Mouse (Mus musculus) embryonic facial prominence, embryonic 10.5 days (tissue): ENCODE data around the gene Fpr1. TPM values are rescaled to one million over a fixed set of nuclear protein-coding genes. Genes with fewer than 3 reads are reported as not detected.

Experiments
- DNase-seq: peaks from one replicate; pipeline ENCODE4 v3.0.0-alpha.2; 2017; ENCODE audit warnings: low spot score
- H3K27ac ChIP-seq: fragments of 300-500 bp; sonication (generic); replicated peaks from 2 replicates; pipeline ENCODE4 v1.5.1; 2016; ENCODE audit warnings: mild to moderate bottlenecking
- H3K27me3 ChIP-seq: fragments of 300-500 bp; sonication (generic); replicated peaks from 2 replicates; pipeline ENCODE4 v1.6.1; 2016; ENCODE audit warnings: low read depth, mild to moderate bottlenecking; ENCODE audit not compliant: poor library complexity, severe bottlenecking
- H3K36me3 ChIP-seq: fragments of 300-500 bp; sonication (generic); replicated peaks from 2 replicates; pipeline ENCODE4 v1.6.1; 2016; ENCODE audit warnings: mild to moderate bottlenecking, moderate library complexity
- H3K4me1 ChIP-seq: fragments of 300-500 bp; sonication (generic); 2 replicates; pipeline ENCODE4 v1.6.1; 2016
- H3K4me3 ChIP-seq: fragments of 300-500 bp; sonication (generic); 2 replicates; pipeline ENCODE4 v1.5.1; 2016; ENCODE audit warnings: mild to moderate bottlenecking, moderate library complexity
- H3K9me3 ChIP-seq: fragments of 300-500 bp; sonication (generic); 2 replicates; pipeline ENCODE4 v1.6.1; 2016; ENCODE audit warnings: mild to moderate bottlenecking
- WGBS: fragments of 180-500 bp; shearing (Covaris S2); methylation state at CpG from one replicate; pipeline ENCODE4 v1.1.7; 2016; 5-methylcytosine and 5-hydroxymethylcytosine counted together
- microRNA counts: library from miRNA; unstranded; fragments of <30 nt; microRNA quantifications from one replicate; lab custom pipeline; 2017
- microRNA-seq: library from miRNA; unstranded; fragments of <30 nt; microRNA quantifications from one replicate; pipeline ENCODE4, GENCODE M21; 2017
- polyA plus RNA-seq: library from polyadenylated mRNA; unstranded; fragments of >200 nt; fragmentation: Nextera tagmentation; extraction: Ambion mirVana; gene quantifications from 2 replicates; pipeline ENCODE4 v1.2.1, GENCODE M21; 2016

Gene Fpr1
- polyA plus RNA-seq, 1 experiment from 2014 or later = not detected

DNA sequence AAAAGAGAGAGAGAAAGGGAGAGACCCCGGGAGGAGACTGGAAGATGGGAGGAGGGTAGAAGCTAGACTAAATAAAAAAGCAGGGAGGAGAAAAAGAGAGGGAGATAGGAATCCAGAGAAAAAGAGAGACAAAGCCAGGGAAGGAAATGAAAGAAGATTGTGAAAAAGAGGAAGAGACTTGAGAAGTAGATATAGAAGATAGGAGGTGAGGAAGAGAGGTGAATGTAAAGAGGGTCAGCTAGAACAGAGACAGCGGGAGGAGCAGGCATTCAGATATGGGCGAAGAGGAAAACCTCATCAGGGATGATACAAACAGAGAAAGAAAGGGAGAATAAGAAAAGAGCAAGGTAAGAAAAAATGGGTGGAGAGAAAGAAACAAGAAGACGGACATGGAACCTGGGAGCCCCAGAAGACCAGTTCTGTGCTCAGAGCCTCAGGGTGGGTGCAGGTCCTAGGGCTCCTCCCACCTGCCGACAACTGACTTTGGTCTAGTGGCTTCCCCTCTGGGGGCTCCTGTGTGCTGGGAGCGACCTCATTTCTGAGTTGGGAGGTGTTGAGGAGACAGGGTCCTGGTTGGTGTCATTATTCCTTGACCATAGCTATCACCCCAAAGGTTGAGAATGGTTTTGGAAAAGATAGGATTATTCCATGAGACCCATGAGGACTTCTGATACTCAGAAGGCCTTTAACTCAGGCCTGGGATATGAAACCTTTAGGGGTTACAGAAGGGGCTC is 54.5 kb downstream of the Fpr1 start:
- Histone ChIP-seq H3K27me3 (no peaks in the 10 kb centered on the region), H3K27ac (peak overlapping the region; percentile 99), H3K36me3 (peaks cover 46% of the 10 kb centered on the region), H3K9me3 (no peaks in the 10 kb centered on the region), H3K4me1 (peaks cover 49% of the 10 kb centered on the region), H3K4me3 (peak overlapping the region; percentile 92)
- 5% methylated on average over 6 of the region's 6 CpGs for WGBS
- DNase-seq = peak; percentile 40

DNA sequence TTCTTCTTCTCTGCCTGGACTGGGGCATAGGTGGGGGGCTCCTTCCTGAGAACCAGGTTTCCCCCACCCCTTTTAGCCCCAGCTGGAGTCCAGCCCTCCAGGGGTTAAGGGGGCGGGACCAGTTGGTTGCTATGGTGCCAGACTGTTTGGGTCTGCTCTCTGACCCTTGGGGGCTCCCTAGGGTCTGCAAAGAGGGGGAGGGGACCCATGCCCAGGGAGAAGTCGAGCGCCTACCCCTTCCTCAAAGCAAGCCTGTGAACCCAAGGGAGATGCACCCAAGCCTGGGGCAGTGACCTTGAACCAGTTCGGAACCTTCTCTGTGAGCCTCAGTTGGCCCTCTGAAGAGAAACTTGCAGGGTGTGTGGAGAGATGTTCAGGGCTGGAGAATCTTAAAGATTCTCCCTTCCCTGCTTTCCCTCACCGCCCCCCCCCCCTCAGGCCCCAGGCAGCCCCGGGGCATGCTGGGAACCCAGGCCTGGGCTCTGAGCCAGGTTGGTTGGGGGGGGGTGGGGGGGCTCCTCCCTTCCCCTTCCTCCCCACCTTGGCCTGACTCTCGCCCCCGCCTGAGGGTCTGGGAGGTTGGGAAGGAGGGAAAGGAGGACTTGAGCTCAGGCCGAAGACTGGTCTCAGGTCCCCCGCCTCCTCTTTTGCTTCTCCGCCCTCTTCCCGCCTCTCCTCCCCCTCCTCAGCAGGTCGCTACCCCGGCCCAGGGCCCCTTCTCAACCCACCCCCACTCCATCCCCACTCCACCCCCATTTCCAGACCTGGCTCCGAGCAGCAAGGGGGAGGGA is 55.4 kb downstream of the Fpr1 start:
- H3K36me3 ChIP-seq = peaks cover 37% of the 10 kb centered on the region
- peak overlapping the region; percentile 92 for H3K4me3 ChIP-seq
- no peaks in the 10 kb centered on the region for H3K9me3 ChIP-seq
- peak overlapping the region; percentile 99 for H3K27ac ChIP-seq
- WGBS = under 1% methylated on average over 14 of the region's 15 CpGs
- peak; percentile 94 for DNase-seq
- H3K4me1 ChIP-seq = peaks cover 41% of the 10 kb centered on the region
- H3K27me3 ChIP-seq = no peaks in the 10 kb centered on the region

DNA sequence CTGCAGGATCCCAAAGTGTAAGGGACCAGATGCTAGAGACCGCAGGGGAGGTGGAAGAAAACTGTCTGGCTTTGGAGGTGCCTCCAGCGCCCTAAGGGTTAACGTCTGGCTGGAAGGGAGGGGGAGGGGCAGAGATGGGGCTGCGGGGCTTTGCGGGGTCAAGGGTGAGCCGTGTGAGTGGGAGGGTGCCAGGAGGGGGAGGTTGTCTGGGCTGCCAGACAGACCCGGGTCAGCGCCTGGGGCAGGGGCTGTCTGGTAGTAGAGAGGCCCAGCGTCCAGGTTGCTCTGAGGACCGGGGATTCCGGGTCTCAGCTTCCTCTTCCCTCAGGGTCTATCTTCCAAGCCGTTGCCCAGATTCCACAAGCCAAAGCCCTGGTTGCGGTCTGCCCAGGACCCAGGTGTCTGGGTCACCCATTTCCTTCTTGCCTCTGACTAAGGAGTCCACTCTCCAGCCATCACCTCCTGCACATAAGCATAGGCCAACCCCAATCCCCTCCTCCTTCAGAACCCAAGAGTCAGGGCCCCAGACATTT is 56.0 kb downstream of the Fpr1 start:
- WGBS = 0% methylated on average over 13 of the region's 13 CpGs
- Histone ChIP-seq H3K4me3 (peak overlapping the region; percentile 92), H3K27me3 (no peaks in the 10 kb centered on the region), H3K9me3 (no peaks in the 10 kb centered on the region), H3K27ac (peak overlapping the region; percentile 99), H3K36me3 (peaks cover 31% of the 10 kb centered on the region), H3K4me1 (peaks cover 37% of the 10 kb centered on the region)
- peak; percentile 95 for DNase-seq

DNA sequence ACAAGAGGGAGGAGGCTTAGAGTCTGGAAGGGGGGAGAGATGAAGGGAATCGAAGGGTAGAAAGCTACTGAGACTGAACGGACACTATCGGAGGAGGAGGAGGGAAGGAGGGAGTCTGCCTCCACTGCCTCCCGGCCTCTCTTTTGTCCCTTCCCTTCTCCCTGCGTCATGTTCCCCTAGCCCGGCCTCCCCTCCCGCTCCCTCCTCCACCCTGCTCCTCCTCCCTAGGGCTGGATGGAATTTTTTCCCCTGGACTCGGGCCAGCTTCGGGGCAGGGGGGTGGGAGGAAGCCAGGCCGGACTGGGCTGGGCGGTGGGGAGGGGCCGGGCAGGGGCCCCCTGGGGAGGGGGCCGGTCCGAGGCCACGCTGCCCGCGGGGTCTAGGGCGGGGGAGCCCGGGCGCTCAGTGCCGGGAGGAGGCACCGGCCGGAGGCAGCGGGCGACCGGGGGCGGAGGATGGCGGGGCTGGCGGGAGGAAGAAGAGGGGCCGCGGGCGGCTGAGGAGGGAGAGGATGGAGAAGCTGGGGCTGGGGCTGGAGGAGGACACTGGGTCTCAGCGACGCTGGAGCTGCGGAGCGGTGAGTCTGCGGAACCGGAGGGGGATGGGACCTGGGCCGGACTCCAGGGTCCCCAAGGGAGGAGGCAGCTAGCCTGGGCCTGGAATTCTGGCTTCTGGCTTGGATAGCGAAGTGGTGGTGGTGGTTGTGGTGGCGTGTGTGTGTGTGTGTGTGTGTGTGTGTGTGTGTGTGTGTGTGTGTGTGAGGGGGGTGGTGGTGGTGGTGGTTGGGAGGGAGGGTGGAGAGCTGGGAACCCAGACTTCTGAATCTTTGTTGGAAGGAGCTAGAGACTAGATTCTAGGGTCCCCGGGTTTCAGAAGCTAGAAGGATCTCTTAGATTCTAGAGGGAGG is 56.7 kb downstream of the Fpr1 start, which contains the start of gene Spaca6:
TSS of gene Spaca6 (plus strand) at position 408 of the 907 bp plus-strand sequence.
- Histone ChIP-seq H3K27me3 (no peaks in the 10 kb centered on the region), H3K27ac (peak within 1 kb of the TSS; percentile 99), H3K4me1 (peaks cover 34% of the 10 kb centered on the region), H3K9me3 (no peaks in the 10 kb centered on the region), H3K36me3 (peaks cover 24% of the 10 kb centered on the region), H3K4me3 (peak within 1 kb of the TSS; percentile 92)
- peak; percentile 95 for DNase-seq
- WGBS = under 1% methylated on average over 41 of the region's 42 CpGs

MicroRNAs within 50 kb of the gene (microRNA counts, 519-probe panel; counts per million panel counts)
- microRNA mmu-let-7e (lab: Ali Mortazavi, UCI) (6,122 counts per million, percentile 95 among the panel's probes with 10 or more counts), microRNA mmu-miR-125a-3p (lab: Ali Mortazavi, UCI) (4,097 counts per million, percentile 77 among the panel's probes with 10 or more counts), microRNA mmu-miR-125a-5p (lab: Ali Mortazavi, UCI) (7,794 counts per million, percentile 99 among the panel's probes with 10 or more counts), microRNA mmu-miR-99b (lab: Ali Mortazavi, UCI) (5,992 counts per million, percentile 94 among the panel's probes with 10 or more counts)

Small RNA genes lying within 50 kb of the gene (microRNA-seq; reads per million reads assigned to microRNA genes)
- not detected for gene Gm25927
- 2,784 reads per million, percentile 85 among the genes with 10 or more reads in this experiment for gene Mir125a
- 26,281 reads per million, percentile 98 among the genes with 10 or more reads in this experiment for gene Mir99b
- gene Mirlet7e = not detected

Other genes with a start within 250 kb of the Fpr1 start
- not detected in 2 replicates for gene Vmn2r90, start 180.2 kb downstream of the Fpr1 start, polyA plus RNA-seq
- 59.1 and 61.6 TPM in 2 replicates for gene Spaca6, start 56.8 kb downstream of the Fpr1 start, polyA plus RNA-seq
- gene Has1, start 28.7 kb downstream of the Fpr1 start, polyA plus RNA-seq = 1.2 and 1.5 TPM in 2 replicates
- gene Fpr2, start 3.9 kb upstream of the Fpr1 start, polyA plus RNA-seq = not detected in 2 replicates
- gene Fpr3, start 3.9 kb upstream of the Fpr1 start, polyA plus RNA-seq = not detected in 2 replicates
- not detected in 2 replicates for gene Fpr-rs4, start 137.8 kb upstream of the Fpr1 start, polyA plus RNA-seq
- gene Vmn2r124, start 165.5 kb upstream of the Fpr1 start, polyA plus RNA-seq = not detected in 2 replicates
- not detected in 2 replicates for gene Vmn2r91, start 201.1 kb upstream of the Fpr1 start, polyA plus RNA-seq